Mouse (Mus musculus): ENCODE measurements at regions not wholly inside any gene's neighbourhood (a gene's known extent, or its start where the extent isn't known, plus 50 kb on each side); places are given as distances from the start of the nearest gene placed in this dataset.

- peak; percentile 70 to 77 for DNase-seq
Observed at GRCm38 (mm10) chr6:140368354-140369069, 55.3 kb upstream of the Plekha5 start.

- no peak for DNase-seq
Observed at GRCm38 (mm10) chr6:140367303-140367702, 56.6 kb upstream of the Plekha5 start.

GRCm38 (mm10) chr6:140366791-140367190 is 57.1 kb upstream of the Plekha5 start:
- DNase-seq = no peak

GRCm38 (mm10) chr6:140360996-140361395 is 62.9 kb upstream of the Plekha5 start:
- DNase-seq = no peak

- no peak for DNase-seq
Observed at GRCm38 (mm10) chr6:140357901-140358300, 66.0 kb upstream of the Plekha5 start.

GRCm38 (mm10) chr6:140357300-140357699 is 66.6 kb upstream of the Plekha5 start:
- no peak for DNase-seq

- peak; percentile 28 to 34 for DNase-seq
Observed at GRCm38 (mm10) chr6:140354082-140354481, 69.8 kb upstream of the Plekha5 start.

GRCm38 (mm10) chr6:140353610-140354009 is 70.2 kb upstream of the Plekha5 start:
- peak in 1 of 2 experiments; percentile 7 for DNase-seq

GRCm38 (mm10) chr6:140351365-140352095 is 72.3 kb upstream of the Plekha5 start:
- no peak for DNase-seq

GRCm38 (mm10) chr6:140348578-140348977 is 75.3 kb upstream of the Plekha5 start:
- DNase-seq = no peak

GRCm38 (mm10) chr6:140346929-140347328 is 76.9 kb upstream of the Plekha5 start:
- no peak for DNase-seq

GRCm38 (mm10) chr6:140343638-140344037 is 80.2 kb upstream of the Plekha5 start:
- peak in 1 of 2 experiments; percentile 24 for DNase-seq

GRCm38 (mm10) chr6:140342881-140343280 is 81.0 kb upstream of the Plekha5 start:
- DNase-seq = no peak

GRCm38 (mm10) chr6:140339731-140340130 is 84.1 kb upstream of the Plekha5 start:
- no peak for DNase-seq

- no peak for DNase-seq
Observed at GRCm38 (mm10) chr6:140337897-140338749, 85.7 kb upstream of the Plekha5 start.

GRCm38 (mm10) chr6:140337083-140337491 is 86.8 kb upstream of the Plekha5 start:
- DNase-seq = peak in 1 of 2 experiments; percentile 56

GRCm38 (mm10) chr6:140336414-140336941 is 87.4 kb upstream of the Plekha5 start:
- DNase-seq = no peak

- DNase-seq = no peak
Observed at GRCm38 (mm10) chr6:140333397-140333796, 90.5 kb upstream of the Plekha5 start.

- DNase-seq = no peak
Observed at GRCm38 (mm10) chr6:140308641-140309040, 115.2 kb upstream of the Plekha5 start.

- DNase-seq = no peak
Observed at GRCm38 (mm10) chr6:140306811-140307558, 116.9 kb upstream of the Plekha5 start.

- no peak for DNase-seq
Observed at GRCm38 (mm10) chr6:140304105-140304504, 119.7 kb upstream of the Plekha5 start.

GRCm38 (mm10) chr6:140300470-140301145 is 123.2 kb upstream of the Plekha5 start:
- peak; percentile 65 to 88 for DNase-seq

Data from lung, postnatal 4 days (tissue).